Mouse (Mus musculus) frontal cortex, postnatal 36 days (tissue): ENCODE data around the gene Bnipl.
A peak's percentile ranks its signal among the peaks of the same experiment; 100 is the strongest.

Experiments
- DNase-seq, 2 experiments: peaks; one replicate each; pipeline ENCODE4 v3.0.0; 2022; ENCODE audit warnings: low spot score in 2 of 2

Gene Bnipl

DNA sequence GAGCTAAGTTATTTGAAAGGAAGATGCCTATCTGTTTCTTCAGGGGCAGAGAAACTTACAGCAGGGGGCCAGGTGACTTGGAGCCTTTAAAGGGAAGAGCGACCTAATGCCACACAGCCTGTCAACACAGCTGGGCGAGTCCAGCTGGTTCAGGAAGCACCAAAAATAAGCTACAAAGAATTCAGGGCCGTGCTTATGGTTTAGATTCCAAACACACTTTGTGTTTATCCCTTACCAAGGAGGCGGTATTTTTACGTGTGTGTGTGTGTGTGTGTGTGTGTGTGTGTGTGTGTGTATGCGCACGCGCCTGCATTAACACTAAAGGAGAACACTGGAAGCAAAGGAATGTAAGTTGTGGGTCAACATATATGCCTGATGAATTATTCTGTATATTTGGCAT lies 29.8 kb upstream of the Bnipl start:
- DNase-seq = peak in 1 of 2 experiments; percentile 24

DNA sequence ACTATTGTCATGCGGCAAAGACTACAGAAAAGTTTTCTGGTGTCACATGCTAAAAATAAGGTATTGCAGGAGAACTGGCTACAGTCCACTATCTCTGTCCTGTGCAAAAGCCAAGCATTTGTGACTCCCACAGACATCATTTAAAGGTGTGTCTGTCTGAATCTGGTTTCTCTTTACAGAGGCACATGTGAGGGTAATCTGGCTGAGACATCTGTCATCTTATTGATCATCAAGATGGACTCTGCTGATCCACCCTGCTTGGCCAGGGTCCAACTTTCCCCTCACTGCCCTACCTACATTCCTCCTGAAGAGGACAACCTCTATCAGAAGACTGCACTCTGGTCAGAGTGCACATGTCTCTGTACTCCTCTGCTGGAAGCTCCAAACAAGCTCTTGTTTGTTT lies 26.2 kb upstream of the Bnipl start:
- no peak for DNase-seq

DNA sequence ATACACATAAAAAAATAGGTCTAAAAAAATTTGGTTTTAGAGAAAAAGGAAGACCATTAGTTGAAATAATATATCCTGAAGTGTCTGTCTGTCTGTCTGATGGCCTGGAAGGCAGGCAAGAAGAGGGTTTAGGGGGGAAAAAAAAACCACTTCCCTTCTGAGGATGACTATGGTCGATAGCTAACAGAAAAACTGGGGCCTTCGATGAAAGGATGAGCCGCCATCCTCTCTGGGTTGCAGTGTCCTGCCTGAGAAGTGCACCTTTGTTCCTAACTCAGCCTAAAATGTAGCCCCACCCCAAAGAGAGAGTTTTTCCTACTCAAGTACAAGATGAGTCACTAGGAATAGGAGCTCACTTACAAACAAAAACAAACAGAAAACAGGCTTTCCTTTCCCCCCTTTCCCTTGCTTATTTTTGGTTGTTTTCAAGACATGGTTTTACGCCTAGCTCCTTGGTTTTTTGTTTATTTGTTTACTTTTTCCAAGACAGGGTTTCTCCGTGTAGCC lies 25.5 kb upstream of the Bnipl start:
- no peak for DNase-seq

DNA sequence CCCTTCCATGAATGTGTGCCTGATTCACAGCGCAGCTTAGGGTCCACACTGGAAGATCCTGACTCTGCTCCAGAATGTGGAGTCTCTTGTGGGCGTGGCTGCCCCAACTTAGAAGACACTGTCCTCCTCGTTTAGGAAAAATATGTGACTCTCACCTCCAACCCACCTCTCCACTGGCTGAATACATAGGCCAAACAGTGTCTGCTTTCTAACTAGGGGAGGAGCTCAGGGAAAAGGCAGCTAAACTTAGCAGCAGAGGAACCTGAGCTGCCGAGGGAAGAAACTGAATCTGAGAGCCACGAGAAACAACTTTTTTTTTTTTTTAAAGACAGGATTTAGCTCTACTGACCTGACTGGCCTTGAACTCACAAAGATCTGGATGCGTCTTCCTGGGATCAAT lies 24.2 kb upstream of the Bnipl start:
- DNase-seq = no peak

DNA sequence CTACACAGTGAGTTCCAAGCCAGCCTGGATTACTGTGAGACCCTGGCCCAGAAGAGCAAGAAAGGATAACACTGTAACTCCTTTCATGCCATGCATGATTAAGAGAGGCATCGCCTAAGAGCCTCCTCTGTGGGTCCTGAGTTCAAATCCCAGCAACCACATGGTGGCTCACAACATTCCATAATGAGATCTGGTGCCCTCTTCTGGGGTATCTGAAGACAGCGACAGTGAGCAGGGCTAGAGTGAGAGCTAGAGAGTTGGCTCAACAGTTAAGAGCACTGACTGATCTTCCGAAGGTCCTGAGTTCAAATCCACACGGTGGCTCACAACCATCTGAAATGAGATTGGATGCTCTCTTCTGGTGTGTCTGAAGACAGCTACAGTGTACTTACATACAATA lies 23.5 kb upstream of the Bnipl start:
- no peak for DNase-seq

DNA sequence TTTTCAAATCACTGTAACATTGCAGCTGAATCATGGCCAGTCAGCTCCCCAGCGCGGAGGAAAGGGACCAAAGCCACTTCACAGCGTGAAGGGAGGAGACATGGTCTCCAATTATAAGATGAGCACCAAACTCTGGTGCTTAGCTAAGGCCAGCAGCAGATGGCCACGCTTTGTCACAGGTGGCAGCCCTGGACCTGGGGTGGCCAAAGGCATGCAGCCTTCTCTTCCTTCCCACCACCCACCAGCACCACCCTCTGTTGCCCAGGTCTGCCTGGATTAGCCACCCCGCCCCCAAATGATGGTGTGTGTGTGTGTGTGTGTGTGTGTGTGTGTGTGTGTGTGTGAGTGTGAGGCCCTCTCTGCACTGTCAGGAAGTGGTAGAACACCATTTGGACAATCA lies 22.5 kb upstream of the Bnipl start:
- no peak for DNase-seq

DNA sequence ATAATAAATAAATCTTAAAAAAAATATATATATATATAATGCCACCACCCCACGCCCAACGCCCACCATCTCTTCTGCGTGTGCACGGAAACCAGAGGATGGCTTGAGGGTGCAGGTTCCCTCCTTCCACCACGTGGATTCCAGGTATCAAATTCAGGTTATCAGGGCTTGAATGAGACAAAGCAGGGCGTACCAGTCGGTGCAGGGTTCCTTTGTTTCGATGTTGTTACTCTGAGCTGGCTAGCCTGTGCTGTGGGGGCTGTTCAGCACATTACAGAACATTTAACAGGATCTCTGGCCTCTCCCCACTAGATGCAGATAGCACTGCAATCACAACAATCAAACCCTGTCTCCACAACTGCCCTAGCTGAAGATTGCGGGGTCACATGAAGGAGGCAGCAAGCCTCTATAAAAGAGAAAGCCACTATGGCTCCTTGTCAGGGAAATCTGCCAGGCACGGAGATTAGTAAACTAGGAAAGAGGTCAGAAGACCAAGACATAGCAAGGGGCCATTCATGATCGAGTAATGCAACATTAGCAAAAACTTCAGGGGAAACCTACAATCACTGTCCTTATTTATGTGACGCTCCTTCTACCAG lies 19.9 kb upstream of the Bnipl start:
- no peak for DNase-seq

DNA sequence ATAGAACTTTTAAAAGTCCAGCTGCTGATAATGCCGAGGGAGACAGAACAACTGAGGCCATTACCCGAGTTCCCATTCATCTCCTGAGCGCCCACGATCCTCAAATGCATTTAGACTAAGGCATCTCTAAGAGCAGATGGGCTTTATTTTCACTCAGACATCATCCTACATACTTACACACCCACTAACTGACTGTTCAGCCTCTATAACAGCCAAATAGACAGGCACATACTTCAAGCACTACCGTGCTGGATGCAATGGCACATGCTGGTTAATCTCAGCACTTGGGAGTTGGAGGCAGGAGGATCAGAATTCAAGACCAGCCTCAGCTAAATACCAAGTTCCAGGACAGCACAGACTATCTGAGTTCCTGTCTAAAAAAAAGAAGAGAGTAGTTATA lies 18.8 kb upstream of the Bnipl start:
- peak; percentile 31 to 53 for DNase-seq

DNA sequence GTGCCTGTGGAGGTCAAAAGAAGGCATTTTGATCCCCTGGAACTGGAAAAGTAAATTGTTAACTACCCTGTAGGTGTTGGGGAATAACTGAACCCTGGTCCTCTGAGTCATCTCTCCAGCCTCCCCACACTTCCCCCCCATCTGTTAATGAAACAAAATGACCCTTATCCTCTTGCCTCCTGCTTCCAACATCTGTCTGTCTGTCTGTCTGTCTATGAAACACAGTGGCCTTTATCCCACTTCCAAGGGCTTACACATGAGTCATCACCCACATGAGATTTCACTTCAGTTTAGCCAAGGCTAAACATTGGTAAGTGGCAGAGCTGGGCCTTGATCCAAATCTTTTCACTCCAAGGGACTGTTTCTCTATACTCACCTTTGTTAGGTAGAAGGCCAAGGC lies 16.9 kb upstream of the Bnipl start:
- no peak for DNase-seq

DNA sequence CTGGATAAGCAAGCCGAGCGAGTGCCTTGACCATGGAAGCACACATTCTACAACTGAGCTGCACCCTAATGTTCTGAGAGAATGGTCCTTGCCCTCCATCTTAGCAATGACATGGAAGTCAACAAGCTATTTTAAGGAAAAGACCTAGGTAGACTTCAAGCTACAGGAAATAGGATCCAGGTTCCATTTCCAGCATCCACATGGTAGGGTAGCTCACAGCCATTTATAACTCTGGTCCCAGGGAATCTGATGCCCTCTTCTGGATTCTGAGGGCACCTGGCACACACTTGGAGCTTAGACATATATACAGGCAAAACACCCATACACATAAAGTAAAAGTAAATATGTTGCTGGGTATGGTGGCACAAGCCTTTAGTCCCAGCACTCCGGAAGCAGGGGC lies 15.1 kb upstream of the Bnipl start:
- no peak for DNase-seq

DNA sequence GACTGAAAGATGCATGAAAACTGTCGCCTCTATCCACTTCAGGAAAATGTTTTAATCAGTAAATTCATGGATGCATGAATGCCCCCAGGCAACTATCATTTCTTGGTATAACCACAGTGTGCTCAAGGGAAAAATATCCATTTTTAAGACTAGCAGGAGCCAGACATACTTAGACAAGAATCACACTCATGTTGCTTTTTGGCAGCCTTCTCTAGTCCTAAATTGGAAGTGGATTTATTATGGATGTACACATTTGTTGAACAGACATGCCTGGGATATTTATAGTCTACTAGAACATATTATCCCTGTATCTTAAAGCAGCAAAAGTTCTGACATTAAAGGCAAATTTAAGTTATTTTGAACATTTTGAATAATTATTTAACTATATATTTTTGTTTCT lies 13.7 kb upstream of the Bnipl start:
- no peak for DNase-seq

DNA sequence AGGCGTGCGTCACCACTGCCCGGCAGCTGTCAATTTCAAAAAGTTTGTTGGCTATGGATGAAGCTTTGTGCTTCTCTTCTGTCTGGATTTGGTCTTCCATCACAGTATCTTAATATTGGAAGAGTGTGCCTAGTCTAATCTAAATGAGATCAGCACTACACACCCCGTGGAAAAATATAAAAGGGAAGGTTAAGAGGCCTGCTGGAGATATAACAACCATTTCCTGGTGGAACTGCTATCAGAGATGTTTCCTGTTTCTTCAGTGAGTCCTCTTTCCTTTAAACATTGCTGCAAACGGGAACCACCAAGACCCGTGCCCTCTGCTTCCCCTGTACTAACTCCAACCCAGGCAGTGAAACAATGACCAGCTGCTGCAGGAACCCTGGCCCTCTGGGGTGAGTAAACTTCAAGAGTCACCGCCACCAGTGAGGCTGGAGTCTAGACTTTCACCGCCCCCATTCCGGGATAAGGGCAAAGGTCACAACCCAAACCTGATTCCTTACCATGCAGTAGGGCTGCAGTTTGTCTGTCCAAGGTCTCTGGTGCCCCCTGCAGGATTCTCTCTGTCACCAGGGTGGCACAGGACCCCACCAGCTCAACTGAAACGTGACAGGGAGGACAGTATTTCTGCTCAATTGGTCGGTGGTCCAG lies 12.2 kb upstream of the Bnipl start:
- peak in 1 of 2 experiments; percentile 58 for DNase-seq

DNA sequence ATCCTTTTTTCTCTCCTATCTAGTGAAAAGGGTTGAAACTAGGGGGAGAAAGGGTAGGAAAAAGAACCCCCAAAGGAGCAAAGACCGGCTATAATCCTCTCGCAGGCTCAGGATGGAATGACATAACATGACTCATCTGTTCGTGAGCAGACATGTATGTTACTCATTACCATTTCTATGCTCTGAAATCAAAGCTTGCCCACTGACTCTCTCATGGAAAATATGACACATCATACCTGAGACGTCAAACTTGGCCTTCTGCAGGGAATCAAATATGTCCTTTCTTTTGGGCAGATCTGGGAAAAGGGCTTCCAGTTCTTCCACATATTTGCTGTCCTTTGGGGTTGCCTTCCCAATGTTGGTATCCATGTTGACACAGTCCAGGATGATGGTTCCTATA lies 11.0 kb upstream of the Bnipl start:
- DNase-seq = no peak

DNA sequence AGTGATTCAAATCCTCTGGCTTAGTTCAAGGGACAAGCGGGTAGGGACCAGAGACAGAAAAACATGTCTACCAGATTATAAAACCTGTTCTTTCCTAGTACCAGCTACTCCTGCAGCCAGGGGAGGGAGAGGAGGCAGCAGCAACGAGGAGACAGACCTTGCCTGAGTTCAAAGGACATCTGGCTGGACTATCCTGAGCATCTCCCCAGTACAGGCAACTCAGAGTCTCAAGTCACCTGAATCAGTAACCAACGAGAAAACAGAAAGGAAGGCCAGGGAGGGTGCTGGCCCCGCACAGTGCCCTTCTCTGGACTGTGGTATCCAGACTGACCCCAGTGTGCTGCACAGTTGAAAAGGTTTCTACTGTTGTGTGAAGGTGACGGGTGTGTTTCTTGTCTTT lies 5.9 kb upstream of the Bnipl start:
- DNase-seq = no peak

DNA sequence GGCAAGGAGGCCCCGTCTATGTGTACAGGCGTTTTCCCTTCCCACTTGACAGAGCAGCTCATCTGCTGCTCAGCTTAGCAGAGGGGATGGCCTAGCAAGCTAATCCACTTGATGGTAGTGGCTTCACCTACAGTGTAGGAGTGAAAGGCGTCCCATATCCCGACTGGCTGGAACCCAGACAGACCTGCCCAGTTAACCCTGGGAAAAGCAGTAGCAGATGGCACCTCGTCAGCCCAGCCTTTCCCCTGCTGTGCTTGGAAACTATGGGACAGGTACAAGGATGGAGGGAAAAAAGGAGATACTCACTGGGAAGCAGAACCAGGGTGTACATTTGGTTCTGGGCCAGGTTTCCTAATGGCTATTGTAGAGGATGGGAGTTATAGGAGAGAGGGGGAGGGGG lies 632 bp downstream of the Bnipl start:
- no peak for DNase-seq

DNA sequence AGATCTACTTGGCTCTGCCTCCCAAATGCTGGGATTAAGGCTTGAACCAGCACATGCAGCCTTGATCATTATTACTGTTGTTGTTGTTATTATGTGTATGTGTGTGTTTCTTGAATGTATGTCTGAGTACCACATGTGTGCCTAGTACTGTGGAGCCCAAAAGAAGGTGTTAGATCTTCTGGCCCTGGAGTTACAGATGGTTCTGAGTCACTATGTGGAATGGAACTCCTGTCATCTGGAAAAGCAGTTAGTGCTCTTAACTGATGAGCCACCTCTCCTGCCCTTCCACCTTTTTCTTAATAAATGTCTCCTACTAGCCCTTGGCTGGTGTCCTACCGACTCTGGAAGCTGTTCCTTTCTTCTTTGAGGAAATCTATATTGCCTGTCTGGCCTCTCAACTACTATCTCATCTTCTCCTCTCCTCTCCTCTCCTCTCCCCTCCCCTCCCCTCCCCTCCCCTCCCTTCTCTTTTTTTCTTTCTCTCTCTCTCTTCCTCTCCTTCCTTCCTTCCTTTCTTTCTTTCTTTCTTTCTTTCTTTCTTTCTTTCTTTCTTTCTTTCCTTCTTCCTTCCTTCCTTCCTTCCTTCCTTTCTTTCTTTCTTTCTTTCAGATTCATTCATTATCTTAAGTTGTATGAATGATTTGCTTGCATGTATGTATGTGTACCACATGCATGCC lies 3.2 kb downstream of the Bnipl start:
- DNase-seq = no peak

DNA sequence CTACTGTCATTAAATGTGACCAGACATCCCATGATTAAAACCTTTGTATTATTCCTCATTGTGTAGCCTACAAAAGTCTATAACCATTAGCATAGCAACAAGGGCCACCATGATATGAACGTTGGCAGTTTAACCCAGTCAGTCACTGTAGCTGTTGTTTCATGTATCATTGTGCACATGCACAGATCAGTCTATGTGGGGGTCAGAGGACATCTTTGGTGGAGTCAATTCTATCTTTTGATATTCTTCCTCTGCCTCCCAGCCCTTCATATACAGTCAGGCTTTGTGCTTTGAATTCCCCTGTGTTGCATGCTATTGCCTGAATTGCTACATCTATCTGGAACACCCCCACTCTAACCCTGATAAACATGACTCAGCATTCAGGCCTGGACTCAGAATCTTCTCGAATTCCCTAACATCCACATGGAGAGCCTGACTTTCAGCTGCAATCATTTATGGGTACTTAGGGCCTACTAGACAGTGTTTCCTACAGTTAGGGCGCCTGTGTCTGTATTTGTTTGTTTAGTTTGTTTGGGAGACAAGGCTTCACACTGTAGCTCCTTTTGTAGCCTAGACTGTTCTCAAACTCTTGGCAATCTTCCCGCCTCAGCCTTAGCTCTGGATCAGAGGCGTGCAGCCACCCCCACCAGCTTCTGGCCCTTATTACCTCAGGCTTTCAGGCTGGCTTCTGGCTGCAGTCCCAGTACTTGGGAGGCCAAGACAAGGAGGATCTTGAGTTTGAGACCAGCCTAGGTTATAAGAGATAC lies 4.3 kb downstream of the Bnipl start:
- DNase-seq = peak; percentile 59 to 68

DNA sequence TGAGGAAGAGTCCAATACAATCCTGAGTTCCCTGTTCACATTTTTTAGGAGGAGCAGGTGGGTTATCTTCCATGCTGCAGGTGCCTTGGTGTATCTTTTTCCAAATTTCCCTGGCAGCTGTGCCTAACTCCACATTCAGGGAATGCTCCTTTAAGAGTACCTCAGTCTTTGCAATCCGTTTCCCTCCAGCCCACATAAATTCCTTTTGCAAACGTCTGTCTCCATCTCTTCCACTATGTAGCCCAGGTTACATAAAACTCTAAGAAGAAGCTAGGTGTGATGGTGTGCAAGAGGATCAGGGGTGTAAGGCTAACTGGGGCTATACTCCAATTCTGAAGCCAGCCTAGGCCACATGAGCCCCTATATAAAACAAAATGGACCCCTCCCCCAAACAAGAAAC lies 7.9 kb downstream of the Bnipl start:
- DNase-seq = no peak

DNA sequence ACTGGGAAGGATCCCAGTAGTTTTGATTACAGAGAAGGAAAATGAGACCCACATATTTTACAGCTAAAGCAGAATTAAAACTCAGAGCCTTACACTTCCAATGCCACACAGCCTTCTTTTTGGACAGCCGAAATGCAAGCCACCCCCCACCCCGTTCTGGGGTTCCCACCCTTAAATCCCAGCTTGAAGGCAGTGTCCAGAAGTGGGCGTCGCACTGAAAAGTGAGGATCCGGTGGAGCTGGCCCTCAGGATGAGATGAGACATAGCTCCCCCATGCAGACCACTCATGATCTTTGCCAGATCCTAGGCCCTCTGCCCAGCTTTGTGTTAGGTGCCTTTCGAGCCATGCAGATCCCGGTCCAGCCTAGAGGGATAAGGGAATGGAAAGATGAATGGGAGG lies 9.5 kb downstream of the Bnipl start, which contains the start of gene Gm128:
TSS of gene Gm128 (minus strand) at position 101 of the 400 bp plus-strand sequence.
- DNase-seq = no peak

DNA sequence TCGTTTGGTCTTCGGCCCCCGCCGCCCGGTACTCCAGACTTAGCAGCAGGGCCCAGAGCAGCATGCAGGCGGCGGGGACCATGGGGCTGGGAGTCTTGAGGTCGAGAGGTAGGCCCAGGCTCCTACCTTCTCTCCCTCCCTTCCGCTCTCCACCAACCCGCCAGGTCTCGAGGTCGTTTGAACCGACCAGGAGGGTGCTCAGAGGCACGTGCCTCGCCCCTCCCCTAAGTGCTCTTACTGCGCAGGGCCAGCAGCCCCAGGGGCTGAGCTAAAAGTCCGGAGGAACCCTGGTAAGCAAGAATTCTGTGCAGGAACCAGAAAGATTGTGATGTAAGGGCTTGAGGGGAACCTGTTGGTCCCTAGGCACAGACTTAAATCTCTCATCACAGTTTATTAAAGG lies 10.1 kb downstream of the Bnipl start:
- DNase-seq = no peak

DNA sequence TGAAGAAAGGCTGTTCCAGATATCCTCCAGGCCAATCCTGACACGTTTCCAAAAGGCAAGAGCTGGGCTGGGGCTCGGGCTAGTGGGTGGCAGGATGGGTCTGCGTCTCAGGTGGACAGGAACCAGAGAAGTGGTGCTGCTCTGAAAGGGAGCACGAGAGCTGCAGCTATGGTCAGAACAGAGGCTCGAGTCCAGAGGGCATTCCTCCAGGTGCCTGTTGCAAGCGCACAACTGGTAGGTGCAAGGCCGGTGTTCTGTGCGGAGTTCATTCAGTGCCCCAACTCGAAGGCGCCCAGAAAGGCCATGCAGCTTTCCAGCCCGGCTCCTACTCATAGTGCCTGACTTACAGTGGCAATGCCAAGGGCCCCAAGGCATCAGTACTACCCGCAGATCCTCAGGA lies 11.0 kb downstream of the Bnipl start:
- DNase-seq = no peak

DNA sequence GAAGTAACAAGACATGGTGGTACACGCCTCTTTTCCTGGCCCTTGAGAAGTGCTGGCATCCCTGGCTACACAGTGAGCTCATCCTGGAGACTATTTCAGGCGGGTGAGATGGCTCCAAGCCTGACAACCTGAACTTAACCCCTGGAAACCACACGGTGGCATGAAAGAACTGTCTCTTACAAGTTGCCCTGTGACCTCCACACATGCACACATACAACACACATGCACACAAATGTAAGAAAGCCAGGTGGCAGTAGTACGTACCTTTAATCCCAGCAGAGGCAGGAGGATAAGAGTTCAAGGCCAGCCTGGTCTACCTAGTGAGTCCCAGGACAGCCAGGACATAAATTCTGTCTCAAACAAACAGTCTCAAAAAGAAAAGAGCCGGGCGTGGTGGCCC lies 12.0 kb downstream of the Bnipl start:
- no peak for DNase-seq
